Mouse (Mus musculus) bone marrow, adult 2 months (tissue): ENCODE results near the gene Oas1f.
"Not testable (repeated sequence)": the region's sequence is repeated elsewhere in the genome, so short reads cannot be mapped to it uniquely, and the experiment has no call there.

Experiments
- CTCF ChIP-seq: fragments of 200-500 bp; IDR thresholded peaks from 2 replicates; pipeline ENCODE4 v1.5.1; 2011; ENCODE audit warnings: low read length, control low read depth; ENCODE audit not compliant: control insufficient read depth, insufficient read depth
- POLR2A ChIP-seq: fragments of 200-500 bp; IDR thresholded peaks from 2 replicates; pipeline ENCODE4 v1.6.1; 2011; ENCODE audit warnings: low read depth, mild to moderate bottlenecking, control low read depth, low read length, borderline replicate concordance; ENCODE audit not compliant: control insufficient read depth

GRCm38 (mm10) chr5:120877407-120877806 is 30.2 kb downstream of the Oas1f start:
- TF ChIP-seq POLR2A, CTCF: not testable (repeated sequence)
